Mouse (Mus musculus) monocyte, adult 2 months (primary cell): ENCODE measurements around the gene Doc2a.

Experiments
- DNase-seq, 2 experiments: peaks; one replicate each; pipeline ENCODE4 v3.0.0; 2022; ENCODE audit warnings: low spot score in 2 of 2, low read depth in 1 of 2

The Doc2a gene

GRCm38 (mm10) chr7:126823202-126823711 lies 24.0 kb upstream of the Doc2a start:
- no peak for DNase-seq

GRCm38 (mm10) chr7:126823940-126824339 lies 23.3 kb upstream of the Doc2a start:
- no peak for DNase-seq

- no peak for DNase-seq
Measured at GRCm38 (mm10) chr7:126825403-126825802, 21.8 kb upstream of the Doc2a start.

- no peak for DNase-seq
Measured at GRCm38 (mm10) chr7:126825952-126826351, 21.3 kb upstream of the Doc2a start.

GRCm38 (mm10) chr7:126831539-126831938 lies 15.7 kb upstream of the Doc2a start, which contains the start of gene 4930451I11Rik:
Gene 4930451I11Rik, minus strand, starts transcription at chr7:126831639.
- DNase-seq = no peak

- peak; percentile 35 to 55 for DNase-seq
Measured at GRCm38 (mm10) chr7:126832036-126832598, 15.1 kb upstream of the Doc2a start.

- DNase-seq = no peak
Measured at GRCm38 (mm10) chr7:126833294-126833693, 13.9 kb upstream of the Doc2a start.

- DNase-seq = no peak
Measured at GRCm38 (mm10) chr7:126843276-126843675, 3.9 kb upstream of the Doc2a start.

- DNase-seq = no peak
Measured at GRCm38 (mm10) chr7:126845516-126845915, 1.7 kb upstream of the Doc2a start.

- DNase-seq = no peak
Measured at GRCm38 (mm10) chr7:126847421-126848398, 494 bp downstream of the Doc2a start.

GRCm38 (mm10) chr7:126848794-126849193 lies 1.6 kb downstream of the Doc2a start:
- no peak for DNase-seq

GRCm38 (mm10) chr7:126850161-126850560 lies 2.9 kb downstream of the Doc2a start:
- no peak for DNase-seq

GRCm38 (mm10) chr7:126851192-126851591 lies 4.0 kb downstream of the Doc2a start:
- no peak for DNase-seq

GRCm38 (mm10) chr7:126853454-126853853 lies 6.2 kb downstream of the Doc2a start:
- no peak for DNase-seq

GRCm38 (mm10) chr7:126855641-126856040 lies 8.4 kb downstream of the Doc2a start:
- no peak for DNase-seq

GRCm38 (mm10) chr7:126856741-126857420 lies 9.7 kb downstream of the Doc2a start:
- DNase-seq = no peak

GRCm38 (mm10) chr7:126860987-126861386 lies 13.8 kb downstream of the Doc2a start:
- no peak for DNase-seq

GRCm38 (mm10) chr7:126861429-126862130 lies 14.4 kb downstream of the Doc2a start, which contains the start of gene Hirip3:
Gene Hirip3, plus strand, starts transcription at chr7:126861972.
- DNase-seq = peak; percentile 86 to 89

- peak; percentile 74 to 83 for DNase-seq
Measured at GRCm38 (mm10) chr7:126862147-126862784, 15.1 kb downstream of the Doc2a start, which contains the start of gene Ino80e. Gene Ino80e, minus strand, starts transcription at chr7:126862377.

- DNase-seq = no peak
Measured at GRCm38 (mm10) chr7:126863791-126864190, 16.6 kb downstream of the Doc2a start.
